Mouse (Mus musculus) heart, adult 18-20 months (tissue): Measurements from ENCODE around the gene Nxpe4. TPM values are rescaled to one million over a fixed set of nuclear protein-coding genes. Genes with fewer than 3 reads are reported as not detected.

ENCODE experiments used
- DNase-seq, 2 experiments: peaks; one replicate each; pipeline ENCODE4 v3.0.0; 2021 to 2022; ENCODE audit warnings: mixed read lengths in 1 of 2
- total RNA-seq, 2 experiments: library from RNA; stranded (reverse); gene quantifications; 2 replicates each; pipeline ENCODE4 v1.2.3; 2021

Gene Nxpe4
- total RNA-seq, 2 experiments from 2014 or later, result 4.8 to 5.3 TPM

DNA sequence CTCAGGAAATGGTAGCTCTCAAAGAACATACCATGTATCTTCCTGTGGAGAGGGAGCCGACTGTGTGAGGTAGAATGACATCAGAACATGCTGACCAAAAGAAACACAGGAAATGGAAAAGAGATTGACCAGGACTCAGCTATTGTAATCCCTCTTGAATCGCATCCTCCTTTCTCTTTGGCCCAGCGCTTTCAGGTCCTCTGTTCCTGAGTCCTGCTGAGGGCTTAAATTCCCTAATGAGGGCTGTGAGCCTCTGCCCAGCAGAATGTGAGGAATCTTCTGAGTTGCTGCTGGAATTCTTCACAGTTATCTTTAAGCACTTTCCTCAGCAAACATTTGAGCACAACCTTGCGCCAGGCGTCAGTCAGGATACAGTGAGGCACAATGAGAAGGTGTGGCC lies 78.6 kb downstream of the Nxpe4 start:
- DNase-seq, result no peak

DNA sequence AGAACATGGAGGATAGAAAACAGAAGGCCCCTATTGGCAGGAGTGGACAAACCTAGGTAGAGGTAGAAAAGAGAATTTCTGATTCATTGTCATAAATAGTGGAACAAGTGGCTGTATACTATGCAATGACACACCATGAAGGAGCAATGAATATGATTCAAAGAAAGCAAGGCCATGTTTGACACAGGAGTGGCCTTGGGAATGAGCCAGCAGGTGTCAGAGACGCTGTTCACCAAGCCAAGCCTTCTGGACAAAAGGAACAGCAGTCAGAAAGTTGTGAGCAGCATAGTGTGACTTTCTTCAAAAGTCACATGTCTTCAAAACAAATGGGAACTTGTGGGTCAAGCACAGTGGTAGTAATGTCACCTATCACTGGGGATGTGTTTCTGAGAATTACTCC lies 80.0 kb downstream of the Nxpe4 start:
- DNase-seq, result no peak

DNA sequence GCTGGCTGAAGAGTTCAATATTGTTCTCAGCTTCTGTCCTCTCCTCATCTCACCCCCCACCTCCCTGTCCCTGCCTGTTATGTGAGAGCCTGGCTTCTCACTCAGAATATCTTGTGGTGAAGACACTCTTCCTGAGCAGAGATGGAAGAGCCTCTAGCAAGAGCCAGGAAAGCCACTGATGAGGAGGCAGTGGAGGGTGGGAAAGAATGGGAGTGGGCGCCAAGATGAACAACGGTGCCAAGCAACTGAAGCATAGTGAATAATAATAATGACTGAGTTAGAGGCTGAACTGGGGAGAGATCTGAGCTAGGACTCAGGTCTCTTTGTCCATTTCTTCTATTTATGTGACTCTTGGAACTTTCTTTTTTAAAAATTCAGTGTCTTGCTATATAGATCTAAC lies 80.9 kb downstream of the Nxpe4 start:
- no peak for DNase-seq

DNA sequence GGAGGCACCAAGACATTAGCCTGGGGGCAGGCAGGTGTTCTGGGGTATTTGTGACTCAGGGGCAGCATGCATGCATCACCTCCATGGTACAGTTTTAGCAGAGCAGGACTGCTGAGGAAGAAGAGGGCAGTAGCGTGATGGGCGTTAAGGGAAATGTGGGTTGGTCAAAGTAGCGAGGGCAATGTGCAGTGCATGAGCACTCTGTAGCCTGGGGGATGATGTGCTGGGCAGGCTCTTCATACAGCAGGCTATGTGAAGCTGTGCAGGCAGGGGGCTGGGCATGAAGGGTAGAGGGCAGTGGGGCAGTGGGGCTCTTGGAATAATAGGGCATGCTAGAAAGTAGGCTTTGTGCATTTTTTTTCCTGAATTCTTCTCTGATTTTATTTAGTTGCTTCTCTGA lies 82.4 kb downstream of the Nxpe4 start:
- no peak for DNase-seq

DNA sequence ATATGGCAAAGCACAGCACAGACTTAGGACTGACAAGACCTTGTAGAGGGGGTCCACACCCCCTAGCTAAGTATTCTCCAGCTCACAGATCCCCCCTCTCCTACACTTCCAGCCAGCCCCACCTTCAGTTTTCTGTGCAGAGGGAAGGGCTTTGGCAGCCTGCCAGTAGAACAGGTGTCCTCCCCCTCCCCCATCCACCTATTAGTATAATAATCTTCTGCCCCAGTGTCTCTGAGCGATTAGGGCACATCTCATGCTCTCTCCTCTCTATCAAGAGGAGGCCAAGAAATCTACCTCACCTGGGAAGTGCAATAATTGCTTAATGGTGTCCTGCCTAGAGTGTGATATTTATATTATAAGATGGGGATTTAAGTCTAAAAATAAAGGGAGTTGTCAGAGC lies 83.7 kb downstream of the Nxpe4 start:
- DNase-seq, result no peak

DNA sequence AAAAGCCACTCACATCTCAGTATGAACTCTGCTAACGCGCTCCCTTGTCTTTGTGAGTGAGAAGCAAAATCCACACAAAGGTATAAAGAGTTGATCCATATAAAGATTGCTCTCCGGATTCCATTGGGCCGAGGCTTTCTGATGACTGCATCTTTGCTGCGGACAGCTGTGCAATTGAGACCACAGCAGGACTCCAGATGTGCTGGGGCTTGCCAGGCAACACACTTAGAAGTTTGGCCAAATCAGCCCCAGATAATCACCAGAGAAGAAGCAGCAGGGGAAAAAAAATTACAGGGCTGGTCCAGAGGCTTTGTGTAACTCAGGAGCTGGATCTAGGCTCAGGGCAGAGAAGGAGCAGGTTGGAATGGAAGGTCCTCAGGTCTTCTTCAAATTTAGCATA lies 85.5 kb downstream of the Nxpe4 start:
- DNase-seq, result no peak

DNA sequence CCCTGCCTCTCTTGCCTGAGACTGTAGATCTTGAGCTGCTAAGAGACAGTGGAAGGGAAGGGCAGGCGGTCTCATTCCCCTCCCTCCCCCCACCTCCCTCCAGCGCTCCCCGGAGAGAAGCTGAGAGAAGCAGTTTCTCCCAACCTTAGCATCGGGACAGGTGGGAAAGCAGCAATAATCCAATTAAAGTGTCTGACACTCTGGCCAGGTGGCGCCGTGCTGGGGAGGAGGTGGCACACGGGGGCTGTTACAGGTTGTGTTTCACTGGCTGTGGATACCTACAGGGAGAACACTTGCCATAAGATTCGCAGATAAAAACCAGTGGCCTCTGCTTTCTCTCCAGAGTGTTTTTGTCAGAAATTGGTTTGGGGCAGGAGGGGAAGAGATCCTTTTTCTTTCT lies 90.4 kb downstream of the Nxpe4 start:
- no peak for DNase-seq

DNA sequence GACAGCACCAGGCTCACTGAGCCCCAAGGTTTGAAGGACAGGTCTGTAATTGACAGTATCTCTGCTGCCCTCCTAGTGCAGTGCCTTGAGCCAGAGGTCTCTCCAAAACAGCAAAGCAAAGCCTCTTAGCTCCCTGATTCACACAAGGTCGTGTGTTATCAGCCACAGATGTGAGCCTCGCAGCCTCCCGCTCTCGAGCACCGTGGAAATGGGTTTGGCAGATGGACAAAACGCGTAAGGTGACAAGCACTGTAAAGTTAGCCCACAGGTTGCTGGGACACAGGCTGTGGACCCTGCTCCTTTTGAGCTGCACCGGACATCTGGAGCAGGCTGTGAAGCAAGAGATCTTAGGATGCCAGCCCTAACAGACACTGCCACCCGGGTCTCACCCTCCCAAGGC lies 95.2 kb downstream of the Nxpe4 start:
- DNase-seq, result no peak

DNA sequence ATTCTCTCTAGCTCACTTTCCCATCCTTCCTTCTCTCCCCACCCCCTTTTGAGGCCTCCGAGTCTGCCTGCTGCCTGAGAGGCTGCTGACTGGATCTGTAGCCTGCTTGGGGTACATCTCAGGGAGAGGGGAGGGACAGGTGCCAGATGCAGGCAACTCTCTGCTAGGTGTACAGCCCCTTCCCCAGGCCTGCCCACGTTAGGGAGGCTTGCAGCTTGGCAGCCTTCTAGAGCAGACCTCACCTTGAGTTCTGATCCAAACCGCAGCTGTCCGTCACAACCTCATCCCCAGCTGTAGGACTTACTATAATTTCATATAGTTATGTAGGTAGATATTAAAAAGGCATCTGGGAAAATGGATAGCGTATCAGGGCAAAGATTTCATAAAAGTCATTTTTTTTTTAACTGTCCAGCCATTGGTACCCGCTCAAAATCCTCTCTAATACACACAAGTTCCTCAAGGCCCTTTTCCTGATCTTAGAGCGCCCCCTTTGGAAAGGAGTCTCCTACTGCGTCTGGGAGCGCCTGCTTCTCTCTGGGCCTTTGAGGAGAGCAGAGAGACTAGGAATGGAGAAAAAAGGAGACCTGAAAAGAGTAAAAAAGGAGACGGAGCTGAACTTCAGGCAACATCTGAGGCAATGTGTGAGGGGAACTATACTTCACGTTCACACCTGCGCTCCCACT lies 96.1 kb downstream of the Nxpe4 start:
- peak; percentile 7 to 41 for DNase-seq

DNA sequence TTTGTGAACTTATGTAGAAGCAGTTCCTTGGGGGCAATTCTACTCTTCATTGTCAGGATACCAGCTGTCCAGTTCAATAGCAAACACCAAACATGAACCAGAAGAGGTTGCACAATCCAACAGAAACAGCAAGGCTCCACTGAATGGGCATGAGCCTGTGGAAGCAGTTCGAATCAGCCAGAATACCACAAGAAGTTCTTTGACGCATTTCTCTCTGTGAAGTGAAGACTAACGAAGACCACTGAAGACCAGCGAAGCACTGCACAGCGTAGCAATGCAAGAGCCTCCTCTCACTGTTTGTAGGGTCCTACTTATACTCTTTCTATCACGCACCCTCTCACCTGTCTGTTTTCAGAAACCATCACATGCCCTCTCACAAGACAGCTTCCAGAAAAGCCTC lies 102.8 kb downstream of the Nxpe4 start:
- DNase-seq, result no peak

DNA sequence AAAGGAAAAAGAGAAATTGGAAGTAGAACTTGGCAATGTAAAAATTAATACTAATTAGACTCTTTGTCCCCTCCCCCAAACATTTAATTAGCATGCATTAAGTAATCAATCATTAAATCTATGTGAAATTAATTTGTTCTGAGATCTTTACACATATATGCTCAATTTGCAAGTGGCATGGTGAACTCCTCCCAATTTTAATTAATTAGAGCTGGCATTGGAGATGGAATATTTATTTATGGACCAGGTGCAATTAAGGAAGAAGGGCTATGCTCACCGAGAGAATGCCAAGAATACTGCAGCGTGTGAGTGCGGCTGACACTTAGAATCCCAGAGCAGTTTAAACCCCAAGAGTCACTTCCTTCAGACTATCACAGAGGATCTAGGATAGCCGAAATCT lies 103.7 kb downstream of the Nxpe4 start:
- DNase-seq, result no peak

DNA sequence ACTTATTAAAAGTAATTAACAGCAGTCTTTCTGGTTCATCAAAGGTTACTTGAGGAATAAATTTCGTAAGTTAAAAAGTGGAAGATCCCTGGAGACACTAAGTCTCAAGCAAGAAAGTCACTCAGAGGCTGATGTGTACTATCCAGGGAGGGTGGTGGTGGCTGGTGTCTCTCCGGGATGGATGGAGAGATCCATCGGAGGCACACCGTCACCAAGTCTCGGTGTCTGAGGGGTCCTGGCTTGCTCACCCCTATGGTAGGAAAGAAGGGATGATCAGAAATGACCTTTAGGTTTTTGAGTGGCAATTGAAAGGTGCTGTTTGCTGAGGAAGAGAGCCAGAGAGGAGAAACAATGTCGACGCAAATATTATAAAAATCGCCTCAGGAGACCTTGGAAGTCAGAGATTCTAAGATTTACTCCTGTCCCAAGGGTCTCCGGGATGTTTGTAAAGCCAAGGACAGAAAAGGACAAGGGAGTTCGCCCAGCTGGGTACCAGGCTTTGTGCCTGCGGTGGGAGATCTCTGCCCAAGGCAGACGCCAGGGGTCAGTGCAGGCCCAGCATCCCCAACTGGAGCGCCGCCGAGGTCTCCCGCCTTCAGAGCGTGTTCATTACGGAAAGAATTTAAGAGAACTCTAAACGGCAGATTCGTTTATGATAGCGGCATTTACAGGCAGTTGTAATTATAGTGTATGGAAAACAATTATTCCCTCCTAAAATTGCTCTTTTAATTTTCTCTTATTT lies 104.6 kb downstream of the Nxpe4 start:
- DNase-seq, result peak; percentile 79 to 88

DNA sequence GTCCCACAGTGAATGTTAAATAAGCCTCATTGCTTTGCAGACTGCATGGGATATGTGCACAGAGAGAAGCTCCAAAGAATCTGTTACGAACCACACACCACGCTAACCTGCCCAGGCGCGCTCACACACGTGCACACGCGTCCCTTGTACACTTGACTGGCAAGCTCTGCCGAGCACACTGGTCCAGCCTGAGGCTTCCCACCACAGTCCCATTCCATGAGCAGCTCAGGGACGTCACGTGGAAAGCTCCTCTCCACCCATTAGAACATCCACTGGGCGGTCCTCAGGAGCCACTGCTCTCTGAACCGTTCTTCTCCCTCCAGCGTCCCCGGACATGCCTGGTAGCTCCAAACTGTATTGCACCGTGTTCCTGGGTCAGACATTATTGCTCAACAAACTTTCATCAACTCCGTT lies 105.2 kb downstream of the Nxpe4 start:
- peak; percentile 69 to 84 for DNase-seq

DNA sequence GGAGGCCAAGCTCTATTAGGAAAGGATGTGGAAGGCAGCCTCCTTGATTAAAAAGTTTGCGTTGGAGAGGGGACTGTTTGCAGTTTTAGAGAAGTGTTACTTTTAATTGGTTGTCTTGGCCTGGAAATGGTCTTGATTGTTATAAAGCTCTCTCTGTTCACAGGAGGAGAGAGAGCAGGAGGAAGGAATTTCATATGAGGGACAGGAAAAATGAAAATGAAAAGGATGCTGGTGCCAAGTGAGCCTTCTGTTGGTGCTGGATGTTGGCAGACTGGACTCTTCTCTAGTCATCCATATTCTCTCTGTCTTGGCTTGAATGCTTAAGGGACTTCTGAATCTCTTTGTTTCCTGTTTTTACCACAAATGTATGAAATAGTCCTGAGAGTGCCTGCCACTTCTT lies 106.1 kb downstream of the Nxpe4 start:
- no peak for DNase-seq

DNA sequence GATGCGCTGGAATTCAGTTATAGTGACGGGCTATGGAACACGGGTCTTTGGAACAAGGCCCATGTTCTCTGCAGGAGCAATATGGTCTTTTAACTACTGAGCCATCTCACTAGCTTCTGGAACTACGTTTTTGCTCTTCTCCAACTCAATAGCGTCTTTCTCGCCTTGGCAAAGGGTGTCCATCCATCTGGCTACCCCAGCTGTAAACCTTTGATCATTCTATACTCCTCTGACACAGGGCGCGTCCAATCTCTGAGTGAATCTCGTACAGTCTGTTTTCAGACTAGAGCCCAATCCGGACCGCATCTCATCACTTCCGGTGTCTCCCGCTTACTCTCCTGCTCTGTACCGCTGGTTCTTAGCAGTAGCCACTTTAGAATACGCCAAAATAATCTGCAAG lies 115.0 kb downstream of the Nxpe4 start:
- no peak for DNase-seq

DNA sequence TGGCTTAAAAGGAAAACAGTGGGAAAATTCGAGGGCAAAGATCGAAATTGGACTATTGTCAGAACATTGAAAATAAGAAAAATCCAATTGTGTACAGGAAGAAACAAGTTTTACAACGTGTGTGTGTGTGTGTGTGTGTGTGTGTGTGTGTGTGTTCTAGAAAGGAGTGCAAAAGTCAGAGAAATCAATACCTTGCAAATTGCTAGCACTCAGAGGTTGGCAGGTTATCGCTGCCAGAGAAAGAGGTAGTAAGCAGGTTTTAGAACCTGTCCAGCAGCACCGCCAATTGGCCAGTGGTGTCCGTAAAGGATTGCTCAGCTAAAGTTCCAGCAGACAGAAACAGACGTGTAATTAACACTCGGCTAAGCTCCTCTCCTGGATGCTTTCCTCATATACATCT lies 122.4 kb downstream of the Nxpe4 start:
- no peak for DNase-seq

DNA sequence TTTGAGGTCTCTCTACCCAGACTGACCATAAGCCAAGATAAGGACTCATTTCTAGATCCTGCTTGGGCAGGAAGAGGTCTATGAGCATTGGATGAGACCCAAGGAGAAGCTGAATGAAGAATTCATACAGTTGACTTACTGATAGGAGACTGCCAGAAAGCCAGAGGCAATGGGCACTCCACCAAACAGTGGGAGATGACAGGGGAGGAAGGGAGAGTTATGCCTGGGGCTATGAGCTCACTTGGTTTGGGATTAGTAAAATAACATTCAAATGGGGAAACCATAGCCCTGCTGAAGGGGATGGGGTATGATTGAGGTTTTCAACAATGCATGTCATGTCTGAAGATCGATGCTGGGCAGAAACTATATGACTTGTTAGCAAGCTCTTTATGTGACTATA lies 128.5 kb downstream of the Nxpe4 start:
- DNase-seq, result no peak

DNA sequence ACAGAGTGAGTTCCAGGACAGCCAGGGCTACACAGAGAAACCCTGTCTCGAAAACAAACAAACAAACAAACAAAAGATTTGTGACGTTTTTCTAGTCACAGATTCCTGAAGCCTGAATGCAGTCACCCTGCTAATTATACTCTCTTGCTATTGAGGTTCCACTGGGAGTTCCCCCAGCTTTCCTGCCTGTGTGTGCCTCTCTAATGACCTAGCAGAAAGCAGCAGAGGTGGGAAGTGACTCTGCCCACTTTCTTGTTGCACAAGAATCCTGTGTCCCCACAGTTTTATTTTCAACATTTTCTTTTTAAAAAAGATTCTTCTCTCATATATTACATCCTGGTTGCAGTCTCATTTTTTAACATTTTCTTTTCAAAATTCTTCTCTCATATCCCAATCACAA lies 132.9 kb downstream of the Nxpe4 start:
- DNase-seq, result no peak

DNA sequence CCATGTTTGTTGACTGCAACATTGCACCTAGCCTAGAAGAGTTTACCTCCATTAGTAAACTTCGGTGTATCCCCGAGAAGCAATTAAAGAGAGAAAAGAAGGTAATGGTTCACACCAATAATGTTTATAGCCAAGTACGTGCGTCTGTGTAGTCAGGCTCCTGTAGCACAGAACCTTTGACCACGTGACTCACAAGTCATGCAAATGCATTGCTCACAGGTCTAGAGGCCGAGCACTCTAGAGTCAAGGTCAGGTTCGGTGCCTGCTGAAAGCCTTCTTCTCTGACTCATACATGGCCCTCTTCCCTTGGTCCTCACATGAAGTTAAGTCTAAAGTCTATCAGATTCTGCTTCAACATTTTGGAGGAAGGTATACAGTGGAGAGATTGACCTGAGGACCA lies 137.2 kb downstream of the Nxpe4 start:
- no peak for DNase-seq

DNA sequence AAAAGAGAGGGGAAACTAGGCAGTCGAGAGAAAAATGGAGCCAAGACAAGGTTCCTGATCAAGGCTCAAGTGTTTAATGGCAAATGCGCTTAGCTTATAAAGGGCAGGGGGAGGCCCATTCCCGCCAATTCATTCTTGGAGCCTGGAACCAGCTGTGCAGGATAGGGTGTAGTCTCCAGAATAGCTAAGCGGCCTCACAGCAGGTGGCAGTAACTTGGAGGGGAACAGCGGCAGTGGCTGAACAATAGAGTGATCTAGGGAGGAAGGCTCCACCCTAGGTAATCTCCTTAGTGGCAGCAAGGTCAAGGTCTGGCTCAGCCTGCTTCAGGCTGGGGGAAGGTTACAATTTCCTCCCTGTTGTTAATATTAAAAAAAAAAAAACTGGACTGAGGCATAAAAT lies 141.7 kb downstream of the Nxpe4 start:
- DNase-seq, result peak; percentile 39 to 83

DNA sequence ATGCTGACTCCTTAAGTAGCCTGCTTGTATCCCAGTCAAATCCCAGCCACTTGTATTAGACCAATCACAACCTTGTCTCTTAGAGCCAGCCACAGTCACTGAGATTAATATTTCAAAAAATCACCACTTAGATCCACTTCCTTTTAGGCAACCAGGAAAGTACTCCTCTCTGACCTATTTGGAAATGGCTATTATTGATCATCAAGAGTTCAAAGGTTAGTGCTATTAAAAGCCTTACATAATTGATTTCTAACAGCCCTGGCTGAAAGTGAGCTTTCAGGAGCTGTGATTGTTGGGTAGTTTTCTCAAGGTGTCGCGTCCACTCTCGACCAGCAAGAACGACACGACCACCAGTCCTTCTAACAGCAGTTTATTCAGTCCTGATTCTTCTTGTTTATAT lies 149.4 kb downstream of the Nxpe4 start:
- no peak for DNase-seq

DNA sequence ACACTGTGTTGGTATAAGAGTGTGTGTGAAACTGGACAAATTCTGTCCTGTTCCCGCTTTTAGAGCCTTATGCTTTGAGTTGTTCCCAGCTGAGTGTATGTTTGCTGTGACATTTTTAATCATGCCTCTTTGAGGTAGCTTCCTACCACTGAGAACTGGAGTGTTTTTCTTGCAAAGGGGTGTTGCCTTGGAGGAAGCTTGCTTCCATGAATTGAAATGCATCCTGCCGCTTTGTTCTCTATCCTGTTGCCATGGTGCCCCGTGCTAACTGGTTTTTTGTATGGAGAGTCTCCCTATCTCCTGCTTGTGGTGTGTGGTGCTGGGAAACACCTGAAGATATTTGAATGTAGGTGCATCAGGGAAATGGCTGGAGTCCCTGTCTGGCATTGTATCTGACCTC lies 152.4 kb downstream of the Nxpe4 start:
- peak; percentile 44 to 78 for DNase-seq

DNA sequence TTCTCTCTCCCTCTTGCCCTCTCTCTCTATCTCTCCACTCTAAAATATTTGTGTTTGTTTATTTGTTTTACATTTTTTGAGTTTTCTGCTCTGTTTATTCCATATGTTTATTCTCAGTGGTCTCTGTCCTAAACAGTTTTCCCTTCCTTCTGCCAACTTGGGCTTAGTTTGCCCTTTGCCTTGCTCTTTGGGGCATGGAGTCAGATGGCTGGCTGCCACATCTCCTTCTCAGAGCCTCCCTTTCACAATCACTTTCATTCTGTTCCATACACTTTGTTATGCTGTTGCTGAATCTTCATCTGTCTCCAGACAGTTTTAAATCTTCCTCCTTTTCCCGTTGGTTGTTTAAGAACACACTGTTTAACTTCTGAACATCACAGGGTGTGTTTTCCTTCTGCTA lies 154.0 kb downstream of the Nxpe4 start:
- DNase-seq, result no peak

DNA sequence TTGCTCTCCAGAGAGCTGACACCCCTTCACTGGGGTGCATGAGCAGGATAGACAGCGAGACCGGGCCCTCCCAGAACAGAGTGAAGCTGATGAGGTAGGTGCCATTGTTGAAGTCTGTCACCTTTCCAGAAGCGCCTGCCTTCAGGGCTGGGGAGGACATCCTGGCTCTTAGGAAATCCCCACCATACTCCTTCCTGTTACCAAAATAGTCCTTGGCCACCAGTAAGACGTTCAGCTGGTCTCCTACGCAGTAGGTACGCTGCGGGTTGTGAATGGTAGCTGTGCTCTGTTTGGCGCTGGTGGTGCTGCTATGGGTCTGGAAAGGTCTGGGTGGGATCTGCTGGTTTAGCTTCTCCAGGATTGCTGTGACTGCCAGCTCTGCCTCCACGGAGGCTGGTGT lies 164.5 kb downstream of the Nxpe4 start:
- DNase-seq, result peak; percentile 24 to 60
